Mouse (Mus musculus) small intestine, adult 2 months (tissue): ENCODE results near the gene Txnrd3.

Experiments
- CTCF ChIP-seq: fragments of 200-500 bp; IDR thresholded peaks from 2 replicates; pipeline ENCODE4 v1.5.1; 2012; ENCODE audit warnings: low read depth, mild to moderate bottlenecking, control low read depth, inconsistent platforms, low read length, moderate library complexity, mixed read lengths; ENCODE audit not compliant: insufficient replicate concordance, insufficient read length; ENCODE audit errors: extremely low read depth
- POLR2A ChIP-seq: fragments of 200-500 bp; IDR thresholded peaks from 2 replicates; pipeline ENCODE4 v1.6.1; 2012; ENCODE audit warnings: low read depth, mild to moderate bottlenecking, control low read depth, inconsistent platforms, low read length, moderate library complexity

DNA sequence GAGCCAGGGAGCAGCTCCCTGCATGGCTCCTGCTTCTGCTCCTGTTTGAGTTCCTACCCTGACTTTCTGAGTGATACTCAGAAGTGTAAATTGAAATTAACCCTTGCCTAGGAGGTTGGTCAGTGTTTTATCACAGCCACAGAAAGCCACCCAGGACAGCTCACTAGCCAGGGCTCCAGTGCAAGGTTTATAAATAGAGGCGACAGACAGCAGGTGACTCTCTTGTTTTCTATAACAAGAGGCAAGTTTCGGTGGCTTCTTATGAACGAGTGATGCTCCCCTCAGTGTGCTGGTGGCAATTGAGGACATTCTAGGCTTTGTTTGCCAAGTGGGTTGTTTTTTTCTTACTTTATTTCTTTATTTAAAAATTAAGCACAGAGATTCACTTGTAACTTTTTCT is 23.2 kb downstream of the Txnrd3 start:
- TF ChIP-seq CTCF (no peak), POLR2A (no peak)
